Mouse (Mus musculus) natural killer cell, adult 2 months (primary cell): ENCODE data around the gene Celf5.
A peak's percentile ranks its signal among the peaks of the same experiment; 100 is the strongest.

ENCODE experiments used
- DNase-seq, 2 experiments: peaks; one replicate each; pipeline ENCODE4 v3.0.0; 2022; ENCODE audit warnings: low spot score in 2 of 2

The Celf5 gene

DNA sequence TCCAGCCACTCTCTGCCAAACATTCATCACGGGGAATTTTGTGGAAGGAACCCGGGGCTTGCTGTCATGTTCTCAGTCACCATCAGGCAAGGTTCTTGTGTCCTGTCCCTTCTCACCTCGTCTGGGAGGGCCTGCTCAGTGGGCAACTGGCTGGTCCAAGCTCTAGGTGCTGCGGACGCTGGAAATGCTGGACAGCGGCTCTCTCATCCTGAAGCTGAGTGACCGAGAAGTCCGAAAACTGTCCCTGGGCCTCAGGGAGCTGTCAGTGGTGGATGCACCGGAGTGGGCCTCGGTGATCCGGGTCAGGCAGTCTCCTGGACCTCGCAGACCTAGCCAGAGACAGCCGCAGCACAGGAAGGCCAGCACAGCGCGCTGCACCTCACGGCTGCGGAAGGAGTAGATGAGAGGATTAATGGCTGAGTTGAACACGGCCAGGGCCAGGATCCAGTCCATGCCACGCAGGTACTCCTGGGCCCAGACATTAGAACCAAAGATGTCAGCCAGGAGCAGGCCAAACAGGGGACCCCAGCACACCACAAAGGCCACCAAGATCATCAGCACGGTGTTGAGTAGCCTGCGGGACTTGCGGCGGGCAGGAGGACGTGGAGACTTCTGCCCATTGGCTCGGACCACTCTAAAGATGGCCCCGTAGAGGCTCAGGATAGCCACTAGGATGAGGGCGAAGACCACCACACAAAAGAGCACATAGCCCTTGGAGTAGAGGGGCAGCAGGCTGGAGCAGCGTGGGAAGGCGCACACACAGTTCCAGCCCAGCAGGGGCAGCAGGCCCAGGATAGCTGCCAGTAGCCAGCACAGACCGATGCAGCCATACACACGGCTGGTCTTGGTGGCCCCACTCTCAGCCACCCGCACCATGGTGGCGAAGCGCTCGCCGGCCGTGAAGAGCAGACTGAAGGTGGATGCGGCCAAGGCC lies 16.1 kb upstream of the Celf5 start:
- DNase-seq: peak; percentile 31 to 42

GRCm38 (mm10) chr10:81497401-81498270 lies 15.1 kb upstream of the Celf5 start:
- DNase-seq: peak; percentile 28 to 46

- no peak for DNase-seq
Measured at GRCm38 (mm10) chr10:81496969-81497368, 14.5 kb upstream of the Celf5 start.

DNA sequence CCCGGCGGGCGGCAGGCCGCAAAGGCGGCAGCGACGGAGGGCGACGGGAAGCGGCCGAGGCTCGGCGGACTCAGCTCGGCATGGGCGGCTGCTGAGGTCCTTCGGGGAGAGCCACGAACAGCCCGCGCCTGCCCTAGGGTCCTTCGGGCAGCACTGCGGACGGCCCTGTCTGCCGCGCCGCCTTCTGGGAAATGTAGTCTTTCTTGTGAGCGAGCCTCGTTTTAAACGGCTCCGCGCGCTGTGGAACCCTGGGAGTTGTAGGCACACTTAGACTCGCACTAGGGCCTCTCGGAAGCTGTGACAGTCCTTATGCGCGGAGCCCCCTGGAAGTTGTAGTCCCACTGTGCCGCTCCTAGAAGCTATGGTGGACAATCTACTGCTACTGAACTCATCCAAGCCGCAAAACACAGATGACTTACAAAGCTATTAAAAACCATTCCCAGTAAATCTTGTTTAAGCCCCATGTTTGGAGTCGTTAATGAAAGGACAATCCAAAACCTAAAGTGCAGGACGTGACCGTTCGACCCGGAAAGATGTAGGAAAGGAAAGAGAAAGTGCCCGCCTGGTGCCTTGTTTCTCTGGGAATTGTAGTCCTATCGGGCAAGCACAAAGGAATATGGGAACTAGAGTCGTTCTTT lies 13.9 kb upstream of the Celf5 start, which contains the start of gene Ncln:
Gene Ncln (minus strand): TSS at position 129 of the 638 bp plus-strand sequence.
- DNase-seq: peak; percentile 97 to 98

DNA sequence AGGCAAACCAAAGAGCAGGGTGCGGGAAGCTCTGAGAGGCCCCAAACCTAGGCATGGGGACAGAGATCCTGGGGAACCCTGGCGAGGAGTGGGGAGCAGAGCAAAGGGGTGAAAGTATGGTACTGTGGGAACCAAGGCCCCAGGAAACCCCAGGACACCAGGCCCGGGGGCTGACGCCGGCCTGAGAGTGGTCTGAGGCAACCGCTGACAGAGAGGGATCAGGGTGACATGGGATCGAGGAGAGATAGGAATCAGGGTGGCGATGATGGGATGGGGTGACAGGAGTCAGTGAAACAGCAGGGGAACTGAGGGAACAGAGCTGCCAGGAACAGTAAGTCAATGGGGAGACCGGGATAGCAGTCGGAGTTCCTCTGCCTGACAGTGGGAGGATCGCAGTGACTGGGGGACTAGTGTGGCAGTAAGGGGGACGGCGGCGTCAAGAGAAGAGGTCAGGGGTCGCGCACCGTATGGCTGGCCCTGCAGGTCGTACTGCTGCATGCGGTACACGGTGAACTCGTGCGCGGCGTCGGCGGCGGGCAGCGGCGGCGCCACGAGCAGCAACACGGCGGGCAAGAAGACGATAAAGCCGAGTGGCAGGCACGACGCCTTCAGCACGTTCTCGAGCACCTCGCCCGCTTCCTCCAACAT lies 13.2 kb upstream of the Celf5 start:
- no peak for DNase-seq

- DNase-seq: no peak
Measured at GRCm38 (mm10) chr10:81495151-81495550, 12.6 kb upstream of the Celf5 start.

GRCm38 (mm10) chr10:81494260-81495041 lies 11.9 kb upstream of the Celf5 start:
- DNase-seq: no peak

DNA sequence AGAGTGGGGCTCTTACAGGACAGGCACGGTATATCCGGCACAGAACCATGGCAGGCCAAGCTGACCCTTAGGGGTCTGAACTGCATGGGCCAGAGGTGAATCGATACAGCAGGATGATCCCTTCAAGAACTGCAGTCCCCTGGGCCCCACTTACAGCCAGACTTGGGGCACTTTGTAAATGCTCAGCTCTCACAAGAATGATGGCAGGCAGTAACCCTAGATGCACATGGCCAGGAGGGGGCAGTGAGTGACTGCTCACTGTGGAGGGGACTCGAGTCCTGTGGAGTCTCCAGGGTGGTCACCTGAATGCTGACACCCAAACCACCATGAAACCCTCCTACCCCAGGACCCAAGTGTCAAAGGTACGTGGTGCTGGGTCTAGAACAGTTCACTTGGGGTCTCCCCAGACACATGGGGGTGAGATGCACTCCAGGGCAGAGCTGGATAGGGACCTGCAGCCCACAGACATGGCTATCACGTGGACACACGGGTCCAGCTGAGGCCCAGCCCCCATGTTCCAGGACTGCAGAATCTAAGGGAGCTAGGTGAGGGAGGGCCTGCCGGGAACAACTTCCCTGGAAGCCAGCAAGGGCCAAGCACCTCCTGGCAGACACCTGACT lies 11.2 kb upstream of the Celf5 start:
- peak in 1 of 2 experiments; percentile 40 for DNase-seq

DNA sequence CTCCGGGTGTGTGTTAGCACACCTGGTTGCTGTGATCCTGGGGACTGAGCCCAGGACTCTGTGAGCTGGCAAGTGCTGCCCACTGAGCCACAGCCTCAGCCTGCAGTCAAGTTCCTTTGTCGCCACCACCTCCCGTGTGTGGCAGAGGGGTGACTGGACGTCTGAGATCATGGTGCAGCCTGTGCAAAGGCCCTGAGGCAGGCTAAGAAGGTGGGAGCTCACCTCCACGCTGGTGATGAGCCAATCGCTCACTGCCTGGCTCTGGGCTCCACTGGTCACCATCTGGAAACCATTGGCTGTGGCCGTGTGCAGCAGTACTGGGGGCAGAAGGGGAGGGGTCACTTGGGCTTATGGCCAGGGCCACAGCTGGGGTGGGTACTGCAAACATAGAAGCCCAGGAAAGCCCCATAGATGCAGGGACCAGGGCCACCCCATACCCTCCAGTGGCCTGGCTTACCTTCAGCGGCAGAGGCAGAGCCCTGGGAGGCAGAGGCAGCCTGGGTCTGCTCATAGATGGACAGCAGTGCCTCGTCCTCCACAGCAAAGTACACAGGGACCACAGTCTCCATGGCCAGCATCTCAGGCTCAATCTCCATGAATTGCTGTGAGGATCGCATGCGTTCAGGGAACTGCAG lies 10.2 kb upstream of the Celf5 start:
- no peak for DNase-seq

- DNase-seq: no peak
Measured at GRCm38 (mm10) chr10:81491018-81491417, 8.5 kb upstream of the Celf5 start.

- no peak for DNase-seq
Measured at GRCm38 (mm10) chr10:81489941-81490340, 7.4 kb upstream of the Celf5 start.

DNA sequence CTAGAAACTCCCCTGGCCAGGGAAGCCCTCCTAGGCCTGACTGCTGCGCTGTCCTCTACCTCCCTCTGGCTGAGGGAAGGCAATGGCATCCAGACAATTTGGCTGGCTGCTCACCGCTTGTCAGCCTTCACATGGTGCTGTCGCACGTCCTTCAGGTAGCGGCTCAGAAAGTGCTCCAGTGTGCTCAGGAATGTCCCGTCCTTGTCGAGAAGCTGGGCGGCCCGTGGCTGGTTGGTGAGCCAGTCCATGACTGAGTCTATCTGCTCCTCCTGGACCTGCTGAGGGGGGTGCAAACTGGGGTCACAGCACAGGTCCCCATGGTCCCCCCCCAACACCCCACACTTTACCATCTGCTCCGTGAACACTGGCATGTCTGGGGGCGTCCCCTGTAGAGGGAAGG lies 5.6 kb upstream of the Celf5 start:
- no peak for DNase-seq

- DNase-seq: no peak
Measured at GRCm38 (mm10) chr10:81486496-81486895, 4.0 kb upstream of the Celf5 start.

GRCm38 (mm10) chr10:81485479-81486018 lies 3.0 kb upstream of the Celf5 start:
- no peak for DNase-seq

DNA sequence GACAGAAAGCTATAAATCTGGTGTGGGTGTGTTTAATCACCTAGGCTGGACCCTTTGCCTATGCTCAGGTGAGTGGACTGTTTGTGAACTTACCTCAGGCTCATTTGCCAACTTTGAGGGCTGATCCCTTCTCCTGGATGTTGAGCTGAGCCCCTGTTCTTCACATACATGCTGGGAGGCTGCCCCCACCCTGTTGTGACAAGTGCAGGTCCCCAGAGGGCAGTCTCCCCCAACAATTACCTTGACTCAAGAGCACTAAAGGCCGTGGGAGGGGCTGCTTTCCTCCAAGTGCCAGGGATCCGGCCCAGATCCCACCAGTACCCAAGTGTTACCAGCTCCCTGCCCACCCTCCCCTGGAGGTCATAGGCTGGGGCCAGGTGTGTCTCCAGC lies 2.5 kb upstream of the Celf5 start:
- DNase-seq: no peak

- no peak for DNase-seq
Measured at GRCm38 (mm10) chr10:81484441-81485059, 2.0 kb upstream of the Celf5 start.

GRCm38 (mm10) chr10:81483983-81484382 lies 1.5 kb upstream of the Celf5 start:
- peak in 1 of 2 experiments; percentile 57 for DNase-seq

DNA sequence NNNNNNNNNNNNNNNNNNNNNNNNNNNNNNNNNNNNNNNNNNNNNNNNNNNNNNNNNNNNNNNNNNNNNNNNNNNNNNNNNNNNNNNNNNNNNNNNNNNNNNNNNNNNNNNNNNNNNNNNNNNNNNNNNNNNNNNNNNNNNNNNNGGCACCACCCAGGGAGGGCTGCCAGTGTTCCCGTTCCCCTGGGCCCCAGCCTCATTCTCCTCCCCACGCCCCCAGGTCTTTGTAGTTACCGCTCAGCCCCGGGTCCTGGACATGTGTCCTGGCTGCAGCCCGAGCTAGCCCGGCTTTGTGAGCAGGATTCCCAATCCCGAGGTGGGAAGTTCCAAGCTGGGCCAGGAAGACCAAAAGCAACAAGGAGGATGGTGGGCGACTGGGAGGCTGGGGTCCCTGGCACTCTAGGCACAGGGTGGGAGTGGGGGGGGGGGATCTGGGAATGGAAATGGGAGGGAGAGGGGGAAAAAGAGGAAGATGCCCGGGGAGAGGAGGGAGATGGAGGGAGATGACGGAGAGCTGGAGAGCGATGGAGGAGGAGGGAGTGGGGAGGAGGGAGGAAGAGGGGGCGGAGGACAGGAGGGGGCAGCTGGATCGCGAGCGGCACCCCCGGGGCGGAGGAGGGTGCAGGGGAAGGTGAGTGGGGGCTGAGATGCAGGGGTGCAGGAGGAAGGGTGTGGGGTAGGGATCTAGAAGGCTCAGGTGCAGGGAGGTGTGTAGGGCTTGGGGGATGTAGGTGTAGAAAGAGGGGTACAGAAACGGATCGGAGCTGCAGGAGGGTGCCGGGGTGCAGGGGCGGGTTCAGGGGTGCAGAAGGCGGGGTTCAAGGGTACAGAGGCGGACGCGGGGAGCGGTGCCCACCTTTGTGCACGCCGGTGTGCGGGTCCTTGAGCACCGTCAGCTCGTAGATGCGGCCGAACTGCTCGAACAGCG lies 640 bp downstream of the Celf5 start:
- DNase-seq: no peak
